Mouse (Mus musculus): Measurements from ENCODE around the gene Serpina3a.

DNA sequence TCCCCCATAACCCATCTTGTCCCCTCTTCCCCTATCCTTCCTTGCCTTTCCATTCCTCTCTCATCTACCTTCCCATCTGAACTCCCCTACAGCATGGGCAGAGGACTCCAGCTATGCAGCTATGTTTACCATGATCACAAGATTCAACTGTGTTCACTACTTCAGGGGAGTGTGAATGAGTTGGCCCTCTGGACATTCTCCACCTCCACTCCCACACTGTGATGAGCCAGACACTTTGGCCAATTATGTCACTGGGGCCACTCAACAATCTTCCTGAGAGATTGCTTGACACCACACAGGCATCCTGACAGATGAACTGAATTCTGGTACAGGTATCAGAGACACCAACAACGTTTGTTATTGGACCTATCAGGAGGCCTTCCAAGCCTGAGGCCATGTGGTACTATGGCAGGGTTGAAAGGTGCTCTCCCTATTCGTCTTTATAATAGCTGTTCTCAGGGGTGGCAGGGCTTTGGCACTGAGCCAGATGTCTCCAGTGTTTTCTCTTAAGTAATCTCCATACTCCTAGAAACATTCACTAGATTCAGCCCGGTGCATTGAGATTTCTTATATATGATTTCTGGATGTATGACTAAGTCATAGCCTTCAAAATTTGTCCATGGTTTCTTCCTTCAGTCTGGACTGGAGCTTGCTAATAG, 2.5 kb downstream of the Serpina3a start:
- TF ChIP-seq CTCF (IDR thresholded peaks at IDR 0.05 in 2 of 3, conservative IDR thresholded peaks at IDR 0.05 in 1 of 3; ENCODE audit: control insufficient read depth in 1 of 3, insufficient read depth in 1 of 3, low read depth in 2 of 3, low read length in 3 of 3, poor library complexity in 1 of 3, severe bottlenecking in 1 of 3): no peak
- no peak for TF ChIP-seq HCFC1 (IDR thresholded peaks at IDR 0.05; ENCODE audit: low read depth, low read length)
- TF ChIP-seq MAX (IDR thresholded peaks at IDR 0.05; ENCODE audit: low read length): no peak
- no peak for TF ChIP-seq GATA1 (IDR thresholded peaks at IDR 0.05; ENCODE audit: low read depth, low read length)
- TF ChIP-seq POLR2A (IDR thresholded peaks at IDR 0.05; ENCODE audit: control insufficient read depth in 1 of 2, insufficient read depth in 1 of 2, low read depth in 1 of 2, low read length in 2 of 2, poor library complexity in 1 of 2): no peak
- no peak for TF ChIP-seq CHD1 (IDR thresholded peaks at IDR 0.05; ENCODE audit: low read depth, low read length)
- TF ChIP-seq POLR2AphosphoS5 (IDR thresholded peaks at IDR 0.05; ENCODE audit: borderline replicate concordance, low read depth, low read length): no peak
- no peak for TF ChIP-seq POLR2AphosphoS2 (IDR thresholded peaks at IDR 0.05; ENCODE audit: low read length)
- TF ChIP-seq EP300 (IDR thresholded peaks at IDR 0.05; ENCODE audit: low read depth in 1 of 2, low read length in 2 of 2): no peak
- no peak for TF ChIP-seq TCF12 (IDR thresholded peaks at IDR 0.05; ENCODE audit: low read depth, low read length)
- TF ChIP-seq TAL1 (IDR thresholded peaks at IDR 0.05; ENCODE audit: low read length): no peak
- no peak for TF ChIP-seq MEF2A (IDR thresholded peaks at IDR 0.05; ENCODE audit: extremely low read depth, insufficient replicate concordance, low read depth, low read length, poor library complexity, severe bottlenecking)
- TF ChIP-seq NELFE (IDR thresholded peaks at IDR 0.05; ENCODE audit: low read depth, low read length): no peak
